Mouse (Mus musculus) liver, postnatal 0 days (tissue): ENCODE data around the gene Abhd18.

Source experiments
- CTCF ChIP-seq: sonication (generic); IDR thresholded peaks from 2 replicates; pipeline ENCODE4 v1.5.1; 2016; ENCODE audit warnings: antibody characterized with exemption, low read depth
- EP300 ChIP-seq: IDR thresholded peaks from 2 replicates; pipeline ENCODE4 v1.6.1; 2016; ENCODE audit warnings: antibody characterized with exemption, low read depth, mild to moderate bottlenecking

- TF ChIP-seq CTCF (no peak), EP300 (no peak)
Measured at GRCm38 (mm10) chr3:40980758-40981157, 134.0 kb downstream of the Abhd18 start.
